Mouse (Mus musculus) ES-E14 (cell line): Measurements from ENCODE around the gene Nupl2. TPM values are rescaled to one million over a fixed set of nuclear protein-coding genes. Genes with fewer than 3 reads are reported as not detected.

Source experiments
- DNase-seq: peaks from one replicate; pipeline ENCODE4 v3.0.0-alpha.2; 2013; ENCODE audit warnings: low read depth, low spot score
- H3K27ac ChIP-seq: 2 replicates; pipeline ENCODE4 v1.5.1; 2012; ENCODE audit warnings: low read depth, mild to moderate bottlenecking, low read length, moderate library complexity, mixed read lengths; ENCODE audit not compliant: poor library complexity, insufficient read depth, severe bottlenecking
- H3K36me3 ChIP-seq: 2 replicates; pipeline ENCODE4 v1.6.1; 2012; ENCODE audit warnings: mild to moderate bottlenecking, low read length, moderate library complexity, mixed read lengths; ENCODE audit not compliant: control insufficient read depth, poor library complexity, insufficient read depth, severe bottlenecking
- H3K4me1 ChIP-seq, 2 experiments: fragments of 150-350 bp in 1 of 2; sonication (generic) in 1 of 2; 2 replicates each; pipeline ENCODE4 v1.6.1; 2012; ENCODE audit warnings: low read length in 2 of 2, mild to moderate bottlenecking in 1 of 2, mixed read lengths in 1 of 2; ENCODE audit not compliant: control insufficient read depth in 2 of 2, insufficient read depth in 2 of 2, poor library complexity in 1 of 2
- H3K4me3 ChIP-seq, 2 experiments: fragments of 150-350 bp in 1 of 2; sonication (generic) in 1 of 2; 2 replicates each; pipeline ENCODE4 v1.5.1; 2012; ENCODE audit warnings: low read length in 2 of 2, low read depth in 1 of 2, mild to moderate bottlenecking in 1 of 2, mixed read lengths in 1 of 2; ENCODE audit not compliant: insufficient read depth in 1 of 2, poor library complexity in 1 of 2, severe bottlenecking in 1 of 2
- H3K9ac ChIP-seq: 2 replicates; pipeline ENCODE4 v1.6.1; 2012; ENCODE audit warnings: low read depth, mild to moderate bottlenecking, low read length, mixed read lengths; ENCODE audit not compliant: poor library complexity, insufficient read depth, severe bottlenecking
- H3K9me3 ChIP-seq: fragments of 150-350 bp; sonication (generic); 2 replicates; pipeline ENCODE4 v1.6.1; 2012; ENCODE audit warnings: low read depth, mild to moderate bottlenecking, low read length; ENCODE audit not compliant: control insufficient read depth, insufficient read depth
- CHD2 ChIP-seq: IDR thresholded peaks from 2 replicates; pipeline ENCODE4 v1.6.1; 2014; ENCODE audit warnings: mild to moderate bottlenecking, low read depth, low read length, inconsistent platforms
- HCFC1 ChIP-seq: IDR thresholded peaks from 2 replicates; pipeline ENCODE4 v1.6.1; 2012; ENCODE audit warnings: low read length, inconsistent platforms, borderline replicate concordance; ENCODE audit not compliant: insufficient read depth
- MAFK ChIP-seq: IDR thresholded peaks from 2 replicates; pipeline ENCODE4 v1.6.1; 2014; ENCODE audit warnings: mild to moderate bottlenecking, low read depth, low read length, inconsistent platforms; ENCODE audit not compliant: insufficient read depth
- ZC3H11A ChIP-seq: IDR thresholded peaks from 2 replicates; pipeline ENCODE4 v1.6.1; 2012; ENCODE audit warnings: low read depth, mild to moderate bottlenecking, inconsistent platforms, low read length, borderline replicate concordance
- ZNF384 ChIP-seq: IDR thresholded peaks from 2 replicates; pipeline ENCODE4 v1.6.1; 2012; ENCODE audit warnings: low read depth, low read length, inconsistent platforms
- in situ Hi-C, 2 experiments: fragments of 600-800 bp; cut with MboI; formaldehyde crosslinking; loops; one replicate each; pipeline ENCODE4 v1.15.1; 2025; ENCODE audit warnings: low sequenced_read_pairs in 2 of 2, inconsistent platforms in 1 of 2; ENCODE audit not compliant: unreplicated experiment in 2 of 2
- total RNA-seq: library from RNA; depleted of rRNA; stranded (reverse); fragments of 300-350 nt; gene quantifications from 2 replicates; pipeline ENCODE4 v1.2.3, GENCODE M21; 2012

The Nupl2 gene
- total RNA-seq, 1 experiment: 10.5 TPM

GRCm38 (mm10) chr5:24167263-24167662 is 2.5 kb downstream of the Nupl2 start:
- in situ Hi-C loops: no loop called here
- no peak for DNase-seq

GRCm38 (mm10) chr5:24169881-24170280 is 5.1 kb downstream of the Nupl2 start:
- Histone ChIP-seq H3K27ac (peak overlapping the region; percentile 85), H3K4me1 (peaks cover 7 to 8% of the 10 kb centered on the region in 2 experiments), H3K9ac (peak overlapping the region; percentile 69; the same call in 1 of the 2 replicates), H3K9me3 (no peaks in the 10 kb centered on the region), H3K4me3 (peak overlapping the region in 1 of 2 experiments; percentile 11; a peak in 1 of 4 replicates), H3K36me3 (peaks cover 3% of the 10 kb centered on the region; the same call in 1 of the 2 replicates)
- no peak for DNase-seq
- in situ Hi-C loops: no loop called here
- TF ChIP-seq MAFK (no peak), HCFC1 (no peak), CHD2 (no peak), ZC3H11A (no peak), ZNF384 (no peak)

More at GRCm38 (mm10) chr5:24167263-24167662, 2.5 kb downstream of the Nupl2 start:
- no peak for TF ChIP-seq HCFC1
- peak; percentile 29; the same call in 1 of the 2 replicates for TF ChIP-seq ZC3H11A
- H3K27ac ChIP-seq: no peak overlapping the region; the same call in 1 of the 2 replicates
- H3K36me3 ChIP-seq: peaks cover 3% of the 10 kb centered on the region; the same call in 1 of the 2 replicates
- H3K9me3 ChIP-seq: no peaks in the 10 kb centered on the region
- H3K4me1 ChIP-seq: peaks cover 2 to 5% of the 10 kb centered on the region in 2 experiments; a peak in 3 of 4 replicates
- no peak overlapping the region for H3K4me3 ChIP-seq
- H3K9ac ChIP-seq: no peak overlapping the region

GRCm38 (mm10) chr5:24172092-24172491 is 7.3 kb downstream of the Nupl2 start:
- in situ Hi-C loops: no loop called here
- Histone ChIP-seq H3K4me3 (no peak overlapping the region), H3K4me1 (peaks cover 8 to 11% of the 10 kb centered on the region in 2 experiments), H3K36me3 (peaks cover 4% of the 10 kb centered on the region; the same call in 1 of the 2 replicates), H3K9ac (no peak overlapping the region), H3K27ac (peak overlapping the region; percentile 76; the same call in 1 of the 2 replicates), H3K9me3 (no peaks in the 10 kb centered on the region)
- TF ChIP-seq ZC3H11A (no peak), ZNF384 (no peak), CHD2 (no peak), MAFK (no peak), HCFC1 (no peak)
- no peak for DNase-seq

GRCm38 (mm10) chr5:24181514-24182295 is 16.9 kb downstream of the Nupl2 start:
- peaks cover 3 to 8% of the 10 kb centered on the region in 2 experiments; a peak in 3 of 4 replicates for H3K4me1 ChIP-seq
- TF ChIP-seq ZC3H11A: no peak
- TF ChIP-seq MAFK: no peak
- no peak for TF ChIP-seq CHD2
- no peak for TF ChIP-seq ZNF384
- no peak for TF ChIP-seq HCFC1
- peak overlapping the region; percentile 66 for H3K27ac ChIP-seq
- H3K9me3 ChIP-seq: no peaks in the 10 kb centered on the region
- peaks cover 8% of the 10 kb centered on the region for H3K36me3 ChIP-seq
- H3K9ac ChIP-seq: peak overlapping the region; percentile 44; the same call in 1 of the 2 replicates
- in situ Hi-C loops: no loop called here
- no peak for DNase-seq
- peak overlapping the region in 1 of 2 experiments; percentile 29; a peak in 1 of 4 replicates for H3K4me3 ChIP-seq
